Mouse (Mus musculus): ENCODE results near the gene Clrn2.

Clrn2 gene

GRCm38 (mm10) chr5:45497564-45497963, 44.0 kb downstream of the Clrn2 start:
- in situ Hi-C loops (cut with MseI, MboI) = no loop called here

- in situ Hi-C loops (cut with MseI, MboI) = no loop called here
Measured at GRCm38 (mm10) chr5:45510071-45510470, 56.5 kb downstream of the Clrn2 start.

DNA sequence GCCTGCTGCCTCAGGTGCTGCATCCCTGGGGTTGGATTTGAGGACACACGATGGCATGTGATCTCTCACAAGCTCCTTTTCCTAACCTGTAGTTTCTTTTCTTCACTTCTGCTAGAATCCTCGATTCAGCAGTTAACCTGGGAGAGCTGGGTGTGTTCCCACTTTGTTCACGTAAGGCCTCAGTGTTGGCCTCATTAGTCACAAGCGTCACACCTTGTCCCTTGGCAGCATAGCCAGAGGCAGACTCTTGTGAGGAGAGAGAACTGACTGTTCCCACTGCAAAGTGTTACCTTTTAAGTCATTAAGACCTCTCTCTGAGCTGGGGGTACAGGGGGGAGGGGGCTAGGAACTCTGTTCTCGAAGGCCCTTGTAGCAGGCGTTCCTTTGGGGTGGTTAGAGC, 59.4 kb downstream of the Clrn2 start:
- in situ Hi-C loops (cut with MseI, MboI) = no loop called here

GRCm38 (mm10) chr5:45513511-45513910, 60.0 kb downstream of the Clrn2 start:
- in situ Hi-C loops (cut with MseI, MboI) = no loop called here
